Mouse (Mus musculus) CH12.LX (cell line): ENCODE results near the gene Ly6g5b. TPM values are rescaled to one million over a fixed set of nuclear protein-coding genes. Genes with fewer than 3 reads are reported as not detected.
A peak's percentile ranks its signal among the peaks of the same experiment; 100 is the strongest.

Experiments used
- DNase-seq: peaks from one replicate; pipeline ENCODE4 v3.0.0-alpha.2; 2013; ENCODE audit errors: extremely low read depth
- H3K27ac ChIP-seq: 2 replicates; pipeline ENCODE4 v1.5.1; 2012; ENCODE audit warnings: low read depth, mild to moderate bottlenecking, control low read depth, moderate library complexity; ENCODE audit not compliant: insufficient read depth
- H3K27me3 ChIP-seq: replicated peaks from 2 replicates; pipeline ENCODE3; 2012; ENCODE audit warnings: inconsistent platforms
- H3K36me3 ChIP-seq, 2 experiments: replicated peaks in 1 of 2; 2 replicates each; pipeline versions ENCODE3 to v1.6.1; 2012; ENCODE audit warnings: inconsistent platforms in 1 of 2, low read length in 1 of 2, mild to moderate bottlenecking in 1 of 2, mixed read lengths in 1 of 2, moderate library complexity in 1 of 2; ENCODE audit not compliant: control insufficient read depth in 1 of 2, insufficient read depth in 1 of 2
- H3K4me1 ChIP-seq, 2 experiments: 2 replicates each; pipeline ENCODE4 v1.6.1; 2012; ENCODE audit warnings: inconsistent platforms in 1 of 2, moderate library complexity in 1 of 2; ENCODE audit not compliant: insufficient read depth in 2 of 2, control insufficient read depth in 1 of 2
- H3K4me2 ChIP-seq: 2 replicates; pipeline ENCODE4 v1.6.1; 2012; ENCODE audit warnings: low read depth, mild to moderate bottlenecking, control low read depth; ENCODE audit not compliant: poor library complexity, insufficient read depth, severe bottlenecking
- H3K4me3 ChIP-seq, 3 experiments: fragments of 150-350 bp in 1 of 3; sonication (generic) in 1 of 3; replicated peaks in 1 of 3; 2 replicates each; pipeline versions ENCODE3 to v1.5.1; 2011 to 2012; ENCODE audit warnings: low read depth in 2 of 3, low read length in 2 of 3, mild to moderate bottlenecking in 2 of 3, moderate library complexity in 2 of 3, control low read depth in 1 of 3, improper control_type of control experiment in 1 of 3, inconsistent platforms in 1 of 3, mixed read lengths in 1 of 3; ENCODE audit not compliant: poor library complexity in 1 of 3
- H3K79me2 ChIP-seq: replicated peaks from 2 replicates; pipeline ENCODE4 v1.6.1; 2012; ENCODE audit warnings: mild to moderate bottlenecking, moderate library complexity; ENCODE audit not compliant: control insufficient read depth, poor library complexity, insufficient read depth, severe bottlenecking; ENCODE audit errors: extremely low read depth
- H3K9ac ChIP-seq: 2 replicates; pipeline ENCODE4 v1.6.1; 2012; ENCODE audit warnings: low read depth, mild to moderate bottlenecking, control low read depth, moderate library complexity; ENCODE audit not compliant: insufficient read depth
- H3K9me3 ChIP-seq: replicated peaks from 2 replicates; pipeline ENCODE3; 2012; ENCODE audit warnings: low read length, inconsistent platforms, mixed read lengths
- BHLHE40 ChIP-seq: IDR thresholded peaks from 2 replicates; pipeline ENCODE4 v1.6.1; 2011; ENCODE audit warnings: mild to moderate bottlenecking, low read depth, low read length, improper control_type of control experiment
- CHD1 ChIP-seq: IDR thresholded peaks from 2 replicates; pipeline ENCODE4 v1.6.1; 2012; ENCODE audit warnings: low read depth, low read length, improper control_type of control experiment, inconsistent platforms
- CHD2 ChIP-seq: IDR thresholded peaks from 2 replicates; pipeline ENCODE4 v1.6.1; 2011; ENCODE audit warnings: low read length, improper control_type of control experiment
- CTCF ChIP-seq, 2 experiments: IDR thresholded peaks in 1 of 2; conservative IDR thresholded peaks in 1 of 2; 2 replicates each; pipeline ENCODE4 v1.5.1; 2011 to 2012; ENCODE audit warnings: low read depth in 2 of 2, low read length in 2 of 2, improper control_type of control experiment in 1 of 2, inconsistent platforms in 1 of 2, mild to moderate bottlenecking in 1 of 2, moderate library complexity in 1 of 2
- E2F4 ChIP-seq: IDR thresholded peaks from 2 replicates; pipeline ENCODE4 v1.6.1; 2011; ENCODE audit warnings: low read depth, low read length, improper control_type of control experiment; ENCODE audit not compliant: insufficient replicate concordance
- EP300 ChIP-seq: IDR thresholded peaks from 2 replicates; pipeline ENCODE4 v1.6.1; 2011; ENCODE audit warnings: low read length, improper control_type of control experiment
- ETS1 ChIP-seq: conservative IDR thresholded peaks from 2 replicates; pipeline ENCODE4 v1.6.1; 2012; ENCODE audit warnings: low read depth, mild to moderate bottlenecking, inconsistent platforms, low read length, improper control_type of control experiment, moderate library complexity
- HCFC1 ChIP-seq: IDR thresholded peaks from 2 replicates; pipeline ENCODE4 v1.6.1; 2012; ENCODE audit warnings: low read depth, mild to moderate bottlenecking, inconsistent platforms, low read length, improper control_type of control experiment
- JUND ChIP-seq: conservative IDR thresholded peaks from 2 replicates; pipeline ENCODE4 v1.6.1; 2011; ENCODE audit warnings: low read depth, low read length, improper control_type of control experiment
- MEF2A ChIP-seq: IDR thresholded peaks from 2 replicates; pipeline ENCODE4 v1.6.1; 2014; ENCODE audit warnings: low read depth, mild to moderate bottlenecking, inconsistent platforms, low read length, improper control_type of control experiment, borderline replicate concordance
- NRF1 ChIP-seq: IDR thresholded peaks from 2 replicates; pipeline ENCODE4 v1.6.1; 2014; ENCODE audit warnings: low read depth, mild to moderate bottlenecking, inconsistent platforms, low read length, improper control_type of control experiment, moderate library complexity
- RAD21 ChIP-seq: IDR thresholded peaks from 2 replicates; pipeline ENCODE4 v1.6.1; 2011; ENCODE audit warnings: low read depth, mild to moderate bottlenecking, low read length, improper control_type of control experiment, moderate library complexity
- SIN3A ChIP-seq: IDR thresholded peaks from 2 replicates; pipeline ENCODE4 v1.6.1; 2012; ENCODE audit warnings: low read length, improper control_type of control experiment, inconsistent platforms
- SMC3 ChIP-seq: IDR thresholded peaks from 2 replicates; pipeline ENCODE4 v1.6.1; 2011; ENCODE audit warnings: low read depth, low read length, improper control_type of control experiment
- TCF12 ChIP-seq: IDR thresholded peaks from 2 replicates; pipeline ENCODE4 v1.6.1; 2014; ENCODE audit warnings: low read depth, mild to moderate bottlenecking, inconsistent platforms, low read length, improper control_type of control experiment
- UBTF ChIP-seq: IDR thresholded peaks from 2 replicates; pipeline ENCODE4 v1.6.1; 2012; ENCODE audit warnings: low read depth, mild to moderate bottlenecking, inconsistent platforms, low read length, improper control_type of control experiment, moderate library complexity
- USF2 ChIP-seq: conservative IDR thresholded peaks from 2 replicates; pipeline ENCODE4 v1.6.1; 2011; ENCODE audit warnings: low read depth, low read length, improper control_type of control experiment
- ZC3H11A ChIP-seq: IDR thresholded peaks from 2 replicates; pipeline ENCODE4 v1.6.1; 2012; ENCODE audit warnings: low read depth, mild to moderate bottlenecking, inconsistent platforms, low read length, improper control_type of control experiment
- ZKSCAN1 ChIP-seq: IDR thresholded peaks from 2 replicates; pipeline ENCODE4 v1.6.1; 2012; ENCODE audit warnings: low read depth, inconsistent platforms, low read length, improper control_type of control experiment, borderline replicate concordance
- ZNF384 ChIP-seq: IDR thresholded peaks from 2 replicates; pipeline ENCODE4 v1.6.1; 2012; ENCODE audit warnings: low read depth, low read length, improper control_type of control experiment, inconsistent platforms
- dilution Hi-C: fragments of 300-500 bp; cut with MboI; formaldehyde crosslinking; loops from 2 replicates; pipeline ENCODE4 v1.14.3; 2020; ENCODE audit warnings: low sequenced_read_pairs; ENCODE audit not compliant: extremely low pct_unique_long_range_greater_than_20kb, extremely low pct_ligation_motif_present
- in situ Hi-C: fragments of 300-500 bp; cut with MboI; formaldehyde crosslinking; loops from 3 replicates; pipeline ENCODE4 v1.14.3; 2019; ENCODE audit warnings: low sequenced_read_pairs, low pct_ligation_motif_present, low pct_unique_long_range_greater_than_20kb, mixed read lengths
- polyA plus RNA-seq: library from polyadenylated mRNA; unstranded; fragments of >175 nt; gene quantifications from 2 replicates; pipeline ENCODE4 v1.2.1, GENCODE M21; 2012; ENCODE audit warnings: low read depth; ENCODE audit not compliant: insufficient read length
- total RNA-seq, 2 experiments: library from RNA; depleted of rRNA; stranded (reverse); fragments of 300-350 nt in 1 of 2; fragments of >200 nt in 1 of 2; gene quantifications; 2 replicates each; pipeline ENCODE4 v1.2.3; 2012 to 2014

Ly6g5b gene
- total and polyA plus RNA-seq, 3 experiments = 0.30 to 1.1 (median 0.91) TPM

DNA sequence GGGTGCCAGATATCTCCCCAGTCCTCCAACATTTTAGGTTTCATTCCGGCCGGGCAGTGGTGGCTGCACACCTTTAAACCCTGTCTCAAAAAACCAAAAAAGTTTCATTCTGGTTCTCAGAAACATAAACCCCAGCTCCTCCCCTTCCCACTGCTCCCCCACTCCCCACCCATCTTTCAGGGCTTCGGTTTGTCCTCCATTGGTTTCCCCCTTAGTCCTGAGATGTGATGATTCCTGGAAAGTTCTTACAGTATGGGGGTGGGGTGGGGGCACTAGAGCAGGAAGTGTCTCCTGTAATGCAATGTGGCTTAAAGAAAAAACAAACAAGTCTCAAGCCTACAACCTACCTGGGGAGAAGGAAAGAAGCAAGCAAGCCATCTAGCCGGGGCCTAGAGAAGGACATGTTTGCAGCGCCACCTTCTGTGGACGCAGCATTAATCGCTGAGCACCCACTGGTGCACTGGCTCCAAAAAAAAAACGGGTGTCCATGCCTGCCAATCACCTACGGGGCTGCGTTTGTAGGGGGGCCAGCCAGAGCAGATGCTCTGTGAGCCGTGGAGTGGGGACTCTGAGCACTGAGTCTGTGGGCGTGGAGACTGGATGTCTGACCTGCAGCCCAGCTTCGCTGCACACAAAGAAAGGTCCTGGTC lies 9.4 kb downstream of the Ly6g5b start:
- Histone ChIP-seq H3K4me3 (no peak overlapping the region), H3K36me3 (peaks cover 25 to 41% of the 10 kb centered on the region in 2 experiments), H3K27me3 (no peaks in the 10 kb centered on the region), H3K4me2 (no peak overlapping the region), H3K27ac (no peak overlapping the region), H3K4me1 (peaks cover 0 to 4% of the 10 kb centered on the region in 2 experiments; a peak in 1 of 4 replicates), H3K9ac (no peak overlapping the region), H3K79me2 (no peaks in the 10 kb centered on the region), H3K9me3 (no peaks in the 10 kb centered on the region)
- no peak for TF ChIP-seq EP300
- TF ChIP-seq RAD21 = peak; percentile 79
- no peak for TF ChIP-seq TCF12
- TF ChIP-seq ETS1 = no peak
- no peak for TF ChIP-seq HCFC1
- peak in 1 of 2 experiments; percentile 81; a peak in 2 of 4 replicates for TF ChIP-seq CTCF (conservative IDR thresholded peaks at IDR 0.05 in 1 of 2, IDR thresholded peaks at IDR 0.05 in 1 of 2; ENCODE audit: low read depth in 2 of 2, low read length in 2 of 2)
- peak; percentile 81 for TF ChIP-seq ZNF384
- 0 out of 2 replicates have a peak, but pooled peaks have one; percentile 25 for TF ChIP-seq ZC3H11A
- TF ChIP-seq SMC3 = peak; percentile 81
- dilution Hi-C loops = no loop called here
- in situ Hi-C loops = no loop called here
- DNase-seq = peak; percentile 30

DNA sequence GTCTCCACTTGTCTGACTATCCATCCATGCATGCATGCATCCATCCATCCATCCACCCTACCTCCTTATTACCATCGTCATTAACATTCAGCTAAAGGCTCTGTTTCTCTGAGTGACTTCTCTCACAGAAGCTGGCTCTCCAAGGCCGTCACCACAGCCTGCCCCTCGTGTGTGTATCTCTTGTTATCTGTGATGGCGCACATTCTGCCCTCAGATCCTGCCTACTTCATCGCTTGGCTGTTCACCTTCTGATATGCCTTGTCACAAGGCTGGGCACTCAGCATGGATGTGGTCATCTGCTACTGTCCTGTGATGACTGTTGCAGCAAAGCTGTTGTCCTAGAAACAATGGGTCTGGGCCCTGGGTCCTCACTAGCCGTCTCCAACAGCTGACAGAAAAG lies 10.5 kb downstream of the Ly6g5b start:
- H3K4me2 ChIP-seq = no peak overlapping the region
- H3K27me3 ChIP-seq = no peaks in the 10 kb centered on the region
- H3K9ac ChIP-seq = no peak overlapping the region
- dilution Hi-C loops = no loop called here
- no peak for DNase-seq
- peaks cover 35 to 52% of the 10 kb centered on the region in 2 experiments for H3K36me3 ChIP-seq
- H3K4me1 ChIP-seq = peaks cover 0 to 4% of the 10 kb centered on the region in 2 experiments; a peak in 1 of 4 replicates
- in situ Hi-C loops = no loop called here
- no peak overlapping the region for H3K4me3 ChIP-seq
- no peaks in the 10 kb centered on the region for H3K79me2 ChIP-seq
- no peak overlapping the region for H3K27ac ChIP-seq
- H3K9me3 ChIP-seq = no peaks in the 10 kb centered on the region
- TF ChIP-seq NRF1 (no peak), ZKSCAN1 (no peak), TCF12 (no peak), CHD2 (no peak), CHD1 (no peak), MEF2A (no peak), JUND (no peak), USF2 (no peak), SIN3A (no peak), UBTF (no peak), BHLHE40 (no peak), E2F4 (no peak), RAD21 (no peak)
